Mouse (Mus musculus): ENCODE data around the gene Dhx16. TPM values are rescaled to one million over a fixed set of nuclear protein-coding genes. Genes with fewer than 3 reads are reported as not detected.

The Dhx16 gene
- polyA plus RNA-seq, 1 experiment from 2014 or later: 43.6 TPM

DNA sequence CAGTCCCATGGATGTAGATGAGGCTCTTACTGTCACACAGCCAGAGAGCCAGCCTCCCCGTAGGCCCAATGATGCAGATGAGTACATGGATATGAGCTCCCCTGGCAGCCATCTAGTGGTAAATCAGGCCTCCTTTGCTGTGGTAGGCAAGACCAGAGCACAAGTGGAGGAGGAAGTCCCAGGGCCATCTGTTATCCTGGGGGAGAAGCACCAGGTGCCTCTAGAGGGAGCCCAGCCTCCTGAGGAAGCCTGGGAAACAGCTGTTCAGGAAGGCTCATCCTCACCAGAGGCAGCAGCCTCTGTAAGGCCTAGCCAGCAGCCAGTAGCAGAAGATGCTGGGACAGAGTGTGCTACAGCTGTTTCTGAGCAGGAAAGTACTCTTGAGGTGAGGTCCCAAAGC is 31.5 kb upstream of the Dhx16 start:
- Histone ChIP-seq H3K4me2 (no peak overlapping the region), H3K27me3 (ENCODE audit: control insufficient read depth, insufficient read depth, low read length) (no peaks in the 10 kb centered on the region), H3K4me3 (ENCODE audit: low read depth, low read length) (no peak overlapping the region), H3K9ac (ENCODE audit: low read length) (no peak overlapping the region), H3K4me1 (ENCODE audit: control insufficient read depth, insufficient read depth, low read length) (no peaks in the 10 kb centered on the region), H3K9me3 (ENCODE audit: control insufficient read depth, low read length) (no peaks in the 10 kb centered on the region), H3K36me3 (ENCODE audit: control insufficient read depth, insufficient read depth, low read length) (peaks cover 35% of the 10 kb centered on the region), H3K27ac (ENCODE audit: low read depth, low read length) (no peak overlapping the region)
- 68% methylated on average over 1 of the region's 1 CpGs for WGBS
- ATAC-seq (ENCODE audit: low FRiP score): no peak
- DNase-seq (ENCODE audit: low spot score, missing footprints): peak; percentile 69

DNA sequence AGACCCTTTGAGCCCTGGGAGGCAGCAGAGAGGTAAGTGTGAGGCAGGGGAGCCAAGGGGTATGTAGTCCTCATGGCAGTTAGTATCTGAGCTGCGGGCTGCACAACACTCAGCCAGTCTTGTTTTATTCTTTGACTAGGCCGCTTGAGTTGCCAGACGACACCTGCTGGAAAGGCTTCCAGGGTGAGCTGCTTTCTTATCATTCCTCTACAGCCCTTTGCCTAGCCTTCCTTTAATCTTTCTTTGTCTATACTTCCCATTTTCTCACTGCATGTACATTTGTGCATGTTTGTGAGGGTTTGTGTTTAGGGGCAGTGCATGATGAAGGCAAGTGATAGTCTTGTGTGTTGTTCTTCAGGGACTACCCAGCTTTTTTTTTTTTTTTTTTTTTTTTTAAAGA is 28.6 kb upstream of the Dhx16 start:
- no peak overlapping the region for H3K4me2 ChIP-seq
- WGBS: 83% methylated on average over 3 of the region's 3 CpGs
- no peaks in the 10 kb centered on the region for H3K4me1 ChIP-seq (ENCODE audit: control insufficient read depth, insufficient read depth, low read length)
- ATAC-seq (ENCODE audit: low FRiP score) (no peak), DNase-seq (ENCODE audit: low spot score, missing footprints) (peak; percentile 45)
- H3K36me3 ChIP-seq (ENCODE audit: control insufficient read depth, insufficient read depth, low read length): peaks cover 38% of the 10 kb centered on the region
- H3K9me3 ChIP-seq (ENCODE audit: control insufficient read depth, low read length): no peaks in the 10 kb centered on the region
- H3K27ac ChIP-seq (ENCODE audit: low read depth, low read length): no peak overlapping the region
- no peaks in the 10 kb centered on the region for H3K27me3 ChIP-seq (ENCODE audit: control insufficient read depth, insufficient read depth, low read length)
- no peak overlapping the region for H3K9ac ChIP-seq (ENCODE audit: low read length)
- no peak overlapping the region for H3K4me3 ChIP-seq (ENCODE audit: low read depth, low read length)

DNA sequence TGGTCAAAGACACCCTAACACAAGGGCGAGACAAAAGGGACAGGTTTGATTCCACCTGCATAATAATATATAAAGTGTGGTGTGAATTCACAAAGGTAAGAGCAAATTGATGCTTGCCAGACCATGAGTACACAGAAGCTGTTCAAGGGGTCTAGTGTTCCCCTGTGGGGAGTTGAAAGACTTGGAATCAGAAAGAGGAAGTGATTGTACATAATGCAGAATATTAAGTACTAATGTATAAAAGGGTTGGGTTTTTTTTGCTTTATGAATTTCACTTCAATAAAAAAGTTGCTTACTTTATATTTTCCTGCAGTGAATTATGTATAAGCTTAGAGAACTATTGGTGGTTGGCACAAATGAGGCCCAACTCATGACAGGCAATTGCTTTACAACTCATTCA is 20.2 kb upstream of the Dhx16 start:
- DNase-seq (ENCODE audit: low spot score, missing footprints): peak; percentile 74
- Histone ChIP-seq H3K36me3 (ENCODE audit: control insufficient read depth, insufficient read depth, low read length) (peaks cover 10% of the 10 kb centered on the region), H3K27ac (ENCODE audit: low read depth, low read length) (no peak overlapping the region), H3K9me3 (ENCODE audit: control insufficient read depth, low read length) (no peaks in the 10 kb centered on the region), H3K9ac (ENCODE audit: low read length) (no peak overlapping the region), H3K4me2 (no peak overlapping the region), H3K4me1 (ENCODE audit: control insufficient read depth, insufficient read depth, low read length) (peaks cover 9% of the 10 kb centered on the region), H3K4me3 (ENCODE audit: low read depth, low read length) (no peak overlapping the region), H3K27me3 (ENCODE audit: control insufficient read depth, insufficient read depth, low read length) (no peaks in the 10 kb centered on the region)
- no peak for ATAC-seq (ENCODE audit: low FRiP score)
- 85% methylated on average over 1 of the region's 1 CpGs for WGBS

DNA sequence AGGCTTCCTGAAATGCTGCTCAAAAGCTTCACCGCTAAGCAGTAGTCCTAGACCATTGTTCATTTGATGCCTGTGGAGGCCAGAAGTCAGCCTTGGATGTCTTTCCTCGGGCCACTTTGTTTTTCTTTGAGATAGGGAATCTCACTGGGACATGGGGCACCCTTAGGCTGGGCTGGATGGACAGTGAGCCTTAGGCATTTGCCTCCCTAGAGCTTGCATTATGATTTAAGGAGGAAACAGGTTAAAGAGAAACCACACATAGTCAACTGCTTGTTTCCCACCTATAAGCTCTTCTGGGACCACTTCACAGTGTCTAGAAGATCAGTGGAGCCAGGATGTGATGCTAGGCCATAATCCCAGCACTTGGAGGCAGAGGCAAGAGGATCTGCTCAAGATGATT is 19.8 kb upstream of the Dhx16 start:
- Histone ChIP-seq H3K4me1 (ENCODE audit: control insufficient read depth, insufficient read depth, low read length) (peaks cover 11% of the 10 kb centered on the region), H3K4me2 (no peak overlapping the region), H3K9me3 (ENCODE audit: control insufficient read depth, low read length) (no peaks in the 10 kb centered on the region), H3K36me3 (ENCODE audit: control insufficient read depth, insufficient read depth, low read length) (peaks cover 6% of the 10 kb centered on the region), H3K4me3 (ENCODE audit: low read depth, low read length) (no peak overlapping the region), H3K27ac (ENCODE audit: low read depth, low read length) (no peak overlapping the region), H3K9ac (ENCODE audit: low read length) (no peak overlapping the region), H3K27me3 (ENCODE audit: control insufficient read depth, insufficient read depth, low read length) (no peaks in the 10 kb centered on the region)
- ATAC-seq (ENCODE audit: low FRiP score): no peak
- 68% methylated on average over 2 of the region's 2 CpGs for WGBS
- DNase-seq (ENCODE audit: low spot score, missing footprints): peak; percentile 81

DNA sequence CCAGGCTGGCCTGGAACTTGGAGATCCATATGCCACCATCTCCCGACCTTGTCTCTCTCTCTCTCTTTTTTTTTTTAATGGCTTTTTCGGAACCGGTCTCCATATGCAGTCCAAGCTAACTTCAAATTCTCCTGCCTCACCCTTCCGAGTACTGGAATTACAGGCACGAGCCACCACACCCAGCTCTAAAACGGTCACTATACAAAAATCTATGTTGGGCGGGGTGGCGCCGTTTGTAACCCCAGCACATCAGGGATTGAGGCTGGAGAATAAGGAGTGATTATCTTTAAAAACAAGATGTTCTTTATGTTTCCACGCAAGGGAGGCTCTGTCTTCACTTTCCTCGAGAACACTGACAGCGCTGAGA is 18.8 kb upstream of the Dhx16 start:
- DNase-seq (ENCODE audit: low spot score, missing footprints) (no peak), ATAC-seq (ENCODE audit: low FRiP score) (no peak)
- H3K9me3 ChIP-seq (ENCODE audit: control insufficient read depth, low read length): no peaks in the 10 kb centered on the region
- peak overlapping the region; percentile 66 for H3K4me2 ChIP-seq
- H3K27me3 ChIP-seq (ENCODE audit: control insufficient read depth, insufficient read depth, low read length): no peaks in the 10 kb centered on the region
- 6% methylated on average over 12 of the region's 12 CpGs for WGBS
- peaks cover 14% of the 10 kb centered on the region for H3K4me1 ChIP-seq (ENCODE audit: control insufficient read depth, insufficient read depth, low read length)
- H3K4me3 ChIP-seq (ENCODE audit: low read depth, low read length): peak overlapping the region; percentile 69
- H3K36me3 ChIP-seq (ENCODE audit: control insufficient read depth, insufficient read depth, low read length): peaks cover 4% of the 10 kb centered on the region
- peak overlapping the region; percentile 91 for H3K27ac ChIP-seq (ENCODE audit: low read depth, low read length)
- peak overlapping the region; percentile 86 for H3K9ac ChIP-seq (ENCODE audit: low read length)

DNA sequence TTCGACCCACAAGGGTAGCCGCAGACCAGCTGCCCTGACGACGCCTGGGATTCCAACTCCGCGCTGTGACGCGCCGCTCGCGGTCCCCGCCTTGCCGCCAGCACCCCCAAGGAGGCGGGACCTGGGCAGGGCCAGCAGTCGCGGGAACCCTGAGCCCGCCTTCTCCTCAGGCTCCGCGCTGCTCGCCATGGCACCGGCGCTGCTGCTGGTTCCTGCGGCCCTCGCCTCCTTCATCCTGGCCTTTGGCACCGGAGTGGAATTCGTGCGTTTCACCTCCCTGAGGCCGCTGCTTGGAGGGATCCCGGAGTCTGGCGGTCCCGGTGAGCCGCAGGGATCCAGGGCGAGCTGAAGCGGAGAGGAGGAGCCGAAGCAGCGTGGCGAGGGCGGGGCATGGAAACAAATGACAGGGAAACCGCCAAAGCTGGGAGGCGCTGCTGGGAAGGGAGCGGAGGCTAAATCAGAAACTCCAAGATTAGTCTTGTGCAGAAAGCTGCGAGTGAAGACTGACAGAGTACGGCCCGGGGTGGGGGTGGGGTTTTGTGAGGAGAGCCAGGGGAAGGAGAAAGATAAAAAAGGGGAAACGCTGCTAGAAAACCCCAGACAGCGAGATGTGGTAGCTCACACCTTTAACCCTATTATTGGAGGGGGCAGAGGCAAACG is 18.3 kb upstream of the Dhx16 start, which contains the start of gene Nrm:
Gene Nrm, plus strand, starts transcription at position 121 of the 660 bp plus-strand sequence.
- peak; percentile 98 for DNase-seq (ENCODE audit: low spot score, missing footprints)
- Histone ChIP-seq H3K9ac (ENCODE audit: low read length) (peak within 1 kb of the TSS; percentile 86), H3K9me3 (ENCODE audit: control insufficient read depth, low read length) (no peaks in the 10 kb centered on the region), H3K4me1 (ENCODE audit: control insufficient read depth, insufficient read depth, low read length) (peaks cover 14% of the 10 kb centered on the region), H3K27ac (ENCODE audit: low read depth, low read length) (peak within 1 kb of the TSS; percentile 91), H3K36me3 (ENCODE audit: control insufficient read depth, insufficient read depth, low read length) (peaks cover 4% of the 10 kb centered on the region), H3K27me3 (ENCODE audit: control insufficient read depth, insufficient read depth, low read length) (no peaks in the 10 kb centered on the region), H3K4me2 (peak within 1 kb of the TSS; percentile 66), H3K4me3 (ENCODE audit: low read depth, low read length) (peak within 1 kb of the TSS; percentile 69)
- peak; percentile 90 for ATAC-seq (ENCODE audit: low FRiP score)
- WGBS: under 1% methylated on average over 47 of the region's 47 CpGs

DNA sequence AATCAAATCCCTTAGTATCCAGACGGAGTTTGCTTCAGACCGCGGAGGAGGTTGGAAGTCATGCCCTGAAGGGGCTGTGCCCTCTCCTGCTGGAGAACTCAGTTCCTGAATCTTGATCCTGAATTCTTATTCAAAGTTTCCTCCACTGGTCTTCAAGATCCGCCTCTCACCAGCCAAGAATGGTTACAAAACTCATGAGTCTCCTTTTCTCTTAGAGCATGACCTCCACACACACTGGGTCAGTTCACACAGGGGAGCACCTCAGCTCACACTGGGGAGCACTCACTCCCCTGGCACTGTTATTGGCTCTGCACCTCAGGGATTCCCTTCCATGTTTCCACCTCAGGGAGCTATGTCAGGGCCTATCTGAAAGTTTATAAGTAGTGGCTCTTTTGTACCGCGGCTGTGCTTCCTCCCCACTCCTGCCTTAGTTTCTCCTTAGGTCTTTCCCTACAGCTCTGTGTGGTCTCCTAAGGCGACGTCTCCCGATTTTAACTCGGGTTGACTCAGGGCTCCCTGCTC is 14.7 kb upstream of the Dhx16 start:
- Histone ChIP-seq H3K4me1 (ENCODE audit: control insufficient read depth, insufficient read depth, low read length) (peaks cover 41% of the 10 kb centered on the region), H3K36me3 (ENCODE audit: control insufficient read depth, insufficient read depth, low read length) (no peaks in the 10 kb centered on the region), H3K4me2 (peak overlapping the region; percentile 77), H3K27me3 (ENCODE audit: control insufficient read depth, insufficient read depth, low read length) (no peaks in the 10 kb centered on the region), H3K27ac (ENCODE audit: low read depth, low read length) (peak overlapping the region; percentile 99), H3K9ac (ENCODE audit: low read length) (peak overlapping the region; percentile 92), H3K9me3 (ENCODE audit: control insufficient read depth, low read length) (no peaks in the 10 kb centered on the region), H3K4me3 (ENCODE audit: low read depth, low read length) (peak overlapping the region; percentile 61)
- 22% methylated on average over 10 of the region's 10 CpGs for WGBS
- no peak for DNase-seq (ENCODE audit: low spot score, missing footprints)
- ATAC-seq (ENCODE audit: low FRiP score): no peak

DNA sequence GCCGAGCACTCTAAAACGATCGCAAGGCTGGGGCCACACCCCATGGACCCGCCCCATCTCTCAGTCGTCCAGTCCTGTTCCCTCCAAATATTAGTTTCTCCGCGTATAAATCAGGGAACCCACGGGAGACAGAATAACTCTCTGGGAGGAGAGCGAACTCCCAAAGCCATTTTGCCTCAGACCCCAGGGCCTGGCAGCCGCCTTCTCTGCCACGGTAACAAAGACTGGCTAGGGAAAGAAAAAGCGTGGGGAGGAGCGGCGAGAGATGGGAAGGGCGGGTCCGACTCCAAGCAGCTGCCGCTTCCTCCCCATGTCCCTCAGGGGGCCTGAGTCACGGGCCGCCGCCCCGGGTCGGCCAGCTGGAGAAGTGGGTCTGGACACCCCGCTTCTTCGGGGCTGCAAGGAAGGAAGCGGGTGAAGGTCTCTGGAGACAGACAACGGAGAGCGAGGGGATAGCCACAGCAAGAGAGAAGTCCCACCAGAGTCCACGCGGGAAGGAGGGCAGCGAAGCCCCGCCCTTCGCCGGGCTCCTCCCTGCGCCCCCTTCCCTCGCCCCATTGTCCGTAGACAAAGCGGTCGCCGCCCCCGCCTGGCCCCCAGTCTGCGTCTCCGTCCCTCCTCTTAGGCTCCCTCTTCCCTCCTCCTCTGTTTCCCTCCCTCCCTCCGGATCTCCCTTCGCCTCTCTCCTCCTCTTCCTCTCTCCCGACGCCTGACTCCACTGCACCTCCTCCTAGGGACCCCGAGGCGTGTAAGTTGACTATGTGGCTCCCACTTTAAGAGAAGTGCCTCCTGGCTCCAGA is 13.9 kb upstream of the Dhx16 start, which contains the start of gene Ppp1r18:
Gene Ppp1r18, plus strand, starts transcription at position 113 of the 800 bp plus-strand sequence.
- Histone ChIP-seq H3K4me2 (peak within 1 kb of the TSS; percentile 77), H3K9me3 (ENCODE audit: control insufficient read depth, low read length) (no peaks in the 10 kb centered on the region), H3K36me3 (ENCODE audit: control insufficient read depth, insufficient read depth, low read length) (peaks cover 3% of the 10 kb centered on the region; the same call in 1 of the 2 replicates), H3K27ac (ENCODE audit: low read depth, low read length) (peak within 1 kb of the TSS; percentile 99), H3K4me1 (ENCODE audit: control insufficient read depth, insufficient read depth, low read length) (peaks cover 40% of the 10 kb centered on the region), H3K27me3 (ENCODE audit: control insufficient read depth, insufficient read depth, low read length) (no peaks in the 10 kb centered on the region), H3K9ac (ENCODE audit: low read length) (peak within 1 kb of the TSS; percentile 92), H3K4me3 (ENCODE audit: low read depth, low read length) (peak within 1 kb of the TSS; percentile 61)
- peak; percentile 98 for DNase-seq (ENCODE audit: low spot score, missing footprints)
- peak; percentile 81 for ATAC-seq (ENCODE audit: low FRiP score)
- WGBS: under 1% methylated on average over 46 of the region's 48 CpGs

All from midbrain, embryonic 11.5 days (tissue).